11 mouse cellular contexts compared by ENCODE assay signal in genomic region chr7:73521277-73522193, GRCm38 (mm10). TPM values are rescaled to one million over a fixed set of nuclear protein-coding genes. Genes with fewer than 3 reads are reported as not detected.
DNase-seq lines count a peak whose midpoint lies in the region; ATAC-seq lines count a peak whose summit lies in the region.
"Had no signal": no experiment of that assay in that cellular context is flagged by ENCODE, and none has a peak within 500 bp of the region (broad histone marks: within the 10 kb centered on the region; RNA-seq: fewer than 3 reads in every experiment).

No protein-coding gene starts in this region.

- H3K4me1 ChIP-seq in heart, embryonic 10.5 days: peaks cover 24% of the 10 kb centered on the region
- H3K4me1 ChIP-seq in embryonic facial prominence, embryonic 13.5 days: peaks cover 10% of the 10 kb centered on the region; the same call in 1 of the 2 replicates
- H3K4me1 ChIP-seq in hindbrain, embryonic 11.5 days (replicated peaks; ENCODE audit: control insufficient read depth, insufficient read depth, low read length): no peaks in the 10 kb centered on the region
- peaks cover 30% of the 10 kb centered on the region for H3K4me1 ChIP-seq in midbrain, embryonic 13.5 days (replicated peaks)

- H3K27me3 ChIP-seq in heart, embryonic 10.5 days (ENCODE audit: insufficient read depth, poor library complexity, severe bottlenecking): no peaks in the 10 kb centered on the region
- no peaks in the 10 kb centered on the region for H3K27me3 ChIP-seq in embryonic facial prominence, embryonic 13.5 days
- no peaks in the 10 kb centered on the region for H3K27me3 ChIP-seq in hindbrain, embryonic 11.5 days (ENCODE audit: control insufficient read depth, insufficient read depth, low read length)
- H3K27me3 ChIP-seq in midbrain, embryonic 13.5 days: no peaks in the 10 kb centered on the region
- H3K27me3 ChIP-seq: CH12.LX had no signal

- ATAC-seq in embryonic facial prominence, embryonic 13.5 days (ENCODE audit: insufficient number of reproducible peaks, insufficient read depth, low FRiP score, low TSS enrichment, low read depth): no peak
- ATAC-seq in hindbrain, embryonic 11.5 days (ENCODE audit: low FRiP score): no peak
- 0 out of 2 replicates have a peak, but pooled peaks have one; percentile 16 for ATAC-seq in midbrain, embryonic 13.5 days
- ATAC-seq in inflammation-experienced regulatory T-cells, adult 6 months: no peak
- no peak for ATAC-seq in megakaryocyte, adult 5-6 weeks (ENCODE audit: poor library complexity, severe bottlenecking)

- H3K9ac ChIP-seq in embryonic facial prominence, embryonic 13.5 days: no peak overlapping the region
- H3K9ac ChIP-seq in hindbrain, embryonic 11.5 days (ENCODE audit: low read depth, low read length): no peak overlapping the region
- H3K9ac ChIP-seq in midbrain, embryonic 13.5 days (replicated peaks): no peak overlapping the region; the same call in 1 of the 2 replicates

- intact Hi-C loops in heart, postnatal 25 days (cut with DNase I): no loop called here

- no peak for DNase-seq in heart, embryonic 10.5 days (ENCODE audit: low spot score)
- no peak for DNase-seq in heart, postnatal 25 days (ENCODE audit: low spot score)
- DNase-seq in hindbrain, embryonic 11.5 days (ENCODE audit: low spot score): no peak
- no peak for DNase-seq in adrenal gland, postnatal 25 days
- DNase-seq: adrenal gland, postnatal 10 days; left cerebral cortex, postnatal 4 days had no signal

- 88% methylated on average over 11 of the region's 11 CpGs for WGBS in heart, embryonic 10.5 days
- WGBS in embryonic facial prominence, embryonic 13.5 days: 89% methylated on average over 11 of the region's 11 CpGs
- 83% methylated on average over 11 of the region's 11 CpGs for WGBS in hindbrain, embryonic 11.5 days
- WGBS in midbrain, embryonic 13.5 days: 79% methylated on average over 11 of the region's 11 CpGs

- no peaks in the 10 kb centered on the region for H3K9me3 ChIP-seq in heart, embryonic 10.5 days
- H3K9me3 ChIP-seq in embryonic facial prominence, embryonic 13.5 days: no peaks in the 10 kb centered on the region
- no peaks in the 10 kb centered on the region for H3K9me3 ChIP-seq in hindbrain, embryonic 11.5 days (ENCODE audit: control insufficient read depth, low read length)
- H3K9me3 ChIP-seq in midbrain, embryonic 13.5 days: no peaks in the 10 kb centered on the region

- H3K36me3 ChIP-seq in heart, embryonic 10.5 days: peaks cover 60% of the 10 kb centered on the region
- peaks cover 48% of the 10 kb centered on the region for H3K36me3 ChIP-seq in embryonic facial prominence, embryonic 13.5 days
- H3K36me3 ChIP-seq in hindbrain, embryonic 11.5 days (ENCODE audit: control insufficient read depth, insufficient read depth, low read length): peaks cover 11% of the 10 kb centered on the region
- peaks cover 35% of the 10 kb centered on the region for H3K36me3 ChIP-seq in midbrain, embryonic 13.5 days

- no peak overlapping the region for H3K4me2 ChIP-seq in embryonic facial prominence, embryonic 13.5 days
- H3K4me2 ChIP-seq in hindbrain, embryonic 11.5 days (replicated peaks; ENCODE audit: low read depth, low read length): no peak overlapping the region
- no peak overlapping the region for H3K4me2 ChIP-seq in midbrain, embryonic 13.5 days (replicated peaks)

- H3K27ac ChIP-seq in heart, embryonic 10.5 days: peak overlapping the region; percentile 17; the same call in 1 of the 2 replicates
- H3K27ac ChIP-seq in embryonic facial prominence, embryonic 13.5 days: peak overlapping the region; percentile 48
- H3K27ac ChIP-seq in hindbrain, embryonic 11.5 days (ENCODE audit: low read depth, low read length): peak overlapping the region; percentile 55; the same call in 1 of the 2 replicates
- peak overlapping the region; percentile 73 for H3K27ac ChIP-seq in midbrain, embryonic 13.5 days

- no peak overlapping the region for H3K4me3 ChIP-seq in heart, embryonic 10.5 days
- no peak overlapping the region for H3K4me3 ChIP-seq in embryonic facial prominence, embryonic 13.5 days
- no peak overlapping the region for H3K4me3 ChIP-seq in hindbrain, embryonic 11.5 days (ENCODE audit: low read depth, low read length)
- no peak overlapping the region for H3K4me3 ChIP-seq in midbrain, embryonic 13.5 days (replicated peaks)

RNA-seq across cellular contexts. Expression of gene Chd2, which starts 20.1 kb away (rescaled TPM):
- polyA plus RNA-seq in heart, embryonic 10.5 days (2016; fragmentation: Nextera tagmentation; extraction: Ambion mirVana): 43.6 and 46.0 TPM in 2 replicates
- 10 to 100 TPM; 40.4 to 41.2 TPM for total RNA-seq in heart, postnatal 25 days (2021)
- polyA plus RNA-seq in embryonic facial prominence, embryonic 13.5 days (2015; fragmentation: Nextera tagmentation; extraction: Ambion mirVana): 62.3 and 65.6 TPM in 2 replicates
- polyA plus RNA-seq in hindbrain, embryonic 11.5 days (2014; fragmentation: Nextera tagmentation; extraction: Ambion mirVana): 45.4 and 64.4 TPM in 2 replicates
- 48.5 and 57.4 TPM in 2 replicates for polyA plus RNA-seq in midbrain, embryonic 13.5 days (2015; fragmentation: Nextera tagmentation; extraction: Ambion mirVana)
- 100 to 1,000 TPM; 120 to 258 (median 210) TPM for polyA plus RNA-seq in inflammation-experienced regulatory T-cells, adult 6 months (2017; shearing (Covaris generic))
- total RNA-seq in megakaryocyte, adult 5-6 weeks (2015): 51.4 and 54.4 TPM in 2 replicates
- total RNA-seq in megakaryocyte, adult 5-6 weeks (2017): 88.6 and 119 TPM in 2 replicates
- total RNA-seq in adrenal gland, postnatal 25 days (2021): 50.0 and 57.4 TPM in 2 replicates

Comparison
In these comparisons a context has a peak if more than half of its experiments do, and no peak if none do; other contexts are left out.
1. H3K27ac ChIP-seq: peak in every context shown above with its lines; median percentile 73 in midbrain, embryonic 13.5 days; 55 in hindbrain, embryonic 11.5 days; 48 in embryonic facial prominence, embryonic 13.5 days; 17 in heart, embryonic 10.5 days.